Mouse (Mus musculus): ENCODE results near the gene Ackr2. TPM values are rescaled to one million over a fixed set of nuclear protein-coding genes. Genes with fewer than 3 reads are reported as not detected.

Ackr2 gene
- total and polyA plus RNA-seq, 3 experiments: not detected

DNA sequence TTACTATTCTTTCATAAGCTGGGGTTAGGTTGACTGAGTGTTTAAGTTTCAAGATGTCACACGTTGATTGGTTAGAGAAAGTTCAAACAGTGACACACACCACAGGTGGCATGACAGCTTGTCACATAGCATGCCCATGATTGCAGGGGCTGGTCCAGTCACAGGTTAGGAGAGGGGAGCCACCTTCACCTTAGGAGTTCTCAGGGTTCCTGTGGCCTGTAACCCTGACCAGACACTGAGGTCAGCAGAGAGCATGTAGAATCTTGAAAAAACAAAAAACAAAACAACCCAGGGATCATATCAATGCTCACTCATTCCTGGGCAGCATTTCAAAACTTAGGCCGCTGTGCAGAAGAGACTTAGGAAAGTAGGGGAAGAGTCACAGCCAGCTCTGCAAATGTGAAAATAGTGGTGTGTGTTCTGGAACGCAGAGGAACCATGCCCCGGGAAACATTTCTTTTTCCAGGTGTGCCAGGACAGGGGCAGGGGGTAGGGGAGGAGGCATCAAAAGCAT, 8.2 kb upstream of the Ackr2 start:
- no peaks in the 10 kb centered on the region; a peak in 1 of 4 replicates for H3K27me3 ChIP-seq (ENCODE audit: control insufficient read depth in 1 of 2, insufficient read depth in 2 of 2, low read length in 2 of 2)
- no peaks in the 10 kb centered on the region for H3K4me1 ChIP-seq (ENCODE audit: control insufficient read depth in 1 of 2, insufficient read depth in 2 of 2, low read length in 2 of 2)
- TF ChIP-seq USF2 (IDR thresholded peaks at IDR 0.05; ENCODE audit: borderline replicate concordance in 1 of 2, insufficient read depth in 1 of 2, low read depth in 1 of 2, low read length in 2 of 2) (no peak), GATA1 (IDR thresholded peaks at IDR 0.05; ENCODE audit: low read depth, low read length) (no peak), POLR2A (IDR thresholded peaks at IDR 0.05; ENCODE audit: control insufficient read depth in 1 of 2, insufficient read depth in 1 of 2, low read depth in 1 of 2, low read length in 2 of 2, poor library complexity in 1 of 2) (no peak), TBP (IDR thresholded peaks at IDR 0.05; ENCODE audit: low read depth, low read length) (no peak), EP300 (IDR thresholded peaks at IDR 0.05; ENCODE audit: low read depth in 1 of 2, low read length in 2 of 2) (no peak), GABPA (IDR thresholded peaks at IDR 0.05; ENCODE audit: low read depth, low read length) (no peak), RCOR1 (IDR thresholded peaks at IDR 0.05; ENCODE audit: low read depth, low read length) (no peak), RAD21 (IDR thresholded peaks at IDR 0.05; ENCODE audit: low read depth, low read length) (no peak), ZNF384 (IDR thresholded peaks at IDR 0.05; ENCODE audit: low read depth, low read length) (no peak)
- H3K9me3 ChIP-seq (replicated peaks; ENCODE audit: insufficient read depth, low read length): no peaks in the 10 kb centered on the region
- no peak for DNase-seq (ENCODE audit: low read depth, low spot score)
- no peaks in the 10 kb centered on the region for H3K36me3 ChIP-seq (ENCODE audit: control insufficient read depth in 1 of 2, insufficient read depth in 2 of 2, low read length in 2 of 2)
- H3K9ac ChIP-seq (ENCODE audit: control insufficient read depth, low read depth, low read length, poor library complexity, severe bottlenecking): no peak overlapping the region
- no peak overlapping the region for H3K4me3 ChIP-seq (ENCODE audit: control insufficient read depth in 1 of 2, insufficient read depth in 1 of 2, low read depth in 2 of 2, low read length in 2 of 2)
- no peaks in the 10 kb centered on the region for H3K79me2 ChIP-seq (ENCODE audit: control insufficient read depth, insufficient read depth, low read length, poor library complexity)
- H3K27ac ChIP-seq (ENCODE audit: control insufficient read depth, low read depth, low read length): no peak overlapping the region

DNA sequence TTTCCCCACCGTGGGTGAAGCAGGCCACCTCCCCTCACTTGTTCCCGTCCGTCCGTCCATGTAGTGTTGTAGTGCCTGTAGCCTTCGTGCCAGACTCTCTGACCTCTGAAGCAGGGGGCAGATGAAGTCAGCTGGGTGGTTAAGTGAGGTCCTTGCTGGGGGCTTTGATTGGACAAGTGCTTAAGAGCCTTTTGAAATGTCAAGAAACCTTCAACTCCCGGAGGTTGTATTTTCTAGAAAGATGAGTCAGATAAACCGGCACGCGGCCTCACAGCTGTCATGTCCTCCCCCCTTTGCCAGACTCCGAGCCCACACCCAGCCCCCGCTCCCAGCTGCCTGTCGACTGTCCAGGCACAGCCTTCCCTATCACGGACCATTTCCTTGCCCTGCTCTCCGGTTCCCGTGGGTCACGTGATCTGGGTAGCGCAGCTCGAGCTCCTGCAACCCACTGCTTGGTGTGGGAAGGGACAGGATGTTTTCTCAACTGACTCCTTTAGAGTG, 7.7 kb upstream of the Ackr2 start:
- Histone ChIP-seq H3K4me3 (ENCODE audit: control insufficient read depth in 1 of 2, insufficient read depth in 1 of 2, low read depth in 2 of 2, low read length in 2 of 2) (no peak overlapping the region), H3K9ac (ENCODE audit: control insufficient read depth, low read depth, low read length, poor library complexity, severe bottlenecking) (no peak overlapping the region), H3K9me3 (replicated peaks; ENCODE audit: insufficient read depth, low read length) (no peaks in the 10 kb centered on the region), H3K36me3 (ENCODE audit: control insufficient read depth in 1 of 2, insufficient read depth in 2 of 2, low read length in 2 of 2) (no peaks in the 10 kb centered on the region), H3K27ac (ENCODE audit: control insufficient read depth, low read depth, low read length) (no peak overlapping the region), H3K79me2 (ENCODE audit: control insufficient read depth, insufficient read depth, low read length, poor library complexity) (no peaks in the 10 kb centered on the region), H3K4me1 (ENCODE audit: control insufficient read depth in 1 of 2, insufficient read depth in 2 of 2, low read length in 2 of 2) (no peaks in the 10 kb centered on the region), H3K27me3 (ENCODE audit: control insufficient read depth in 1 of 2, insufficient read depth in 2 of 2, low read length in 2 of 2) (no peaks in the 10 kb centered on the region; a peak in 1 of 4 replicates)
- TF ChIP-seq POLR2A (IDR thresholded peaks at IDR 0.05; ENCODE audit: control insufficient read depth in 1 of 2, insufficient read depth in 1 of 2, low read depth in 1 of 2, low read length in 2 of 2, poor library complexity in 1 of 2): no peak
- TF ChIP-seq ZC3H11A (IDR thresholded peaks at IDR 0.05; ENCODE audit: low read depth, low read length): no peak
- no peak for TF ChIP-seq RCOR1 (IDR thresholded peaks at IDR 0.05; ENCODE audit: low read depth, low read length)
- no peak for TF ChIP-seq NRF1 (IDR thresholded peaks at IDR 0.05; ENCODE audit: insufficient read depth, low read depth, low read length, poor library complexity, severe bottlenecking)
- TF ChIP-seq MAFK (IDR thresholded peaks at IDR 0.05; ENCODE audit: borderline replicate concordance, low read depth, low read length): no peak
- no peak for TF ChIP-seq BHLHE40 (IDR thresholded peaks at IDR 0.05; ENCODE audit: borderline replicate concordance, low read depth, low read length)
- no peak for TF ChIP-seq MAX (IDR thresholded peaks at IDR 0.05; ENCODE audit: low read length)
- no peak for DNase-seq (ENCODE audit: low read depth, low spot score)

All from MEL (cell line).